Mouse (Mus musculus): ENCODE measurements around the gene Alkbh6. TPM values are rescaled to one million over a fixed set of nuclear protein-coding genes. Genes with fewer than 3 reads are reported as not detected.

Alkbh6 gene
- polyA plus RNA-seq, 2 experiments, result 79.7 to 124 TPM

GRCm38 (mm10) chr7:30334563-30334962 lies 26.0 kb downstream of the Alkbh6 start:
- H3K4me2 ChIP-seq (replicated peaks; ENCODE audit: low read depth, low read length, severe bottlenecking), result no peak overlapping the region
- no peak overlapping the region for H3K27ac ChIP-seq (replicated peaks; ENCODE audit: low read depth, low read length)
- TF ChIP-seq POLR2A (IDR thresholded peaks at IDR 0.05; ENCODE audit: borderline replicate concordance, extremely low read depth, insufficient read depth, insufficient read length), result no peak
- no peak overlapping the region for H3K9ac ChIP-seq (ENCODE audit: low read depth, low read length, severe bottlenecking)
- no peak overlapping the region for H3K4me3 ChIP-seq (replicated peaks; ENCODE audit: low read length)
- no peak for DNase-seq (ENCODE audit: low spot score)
- peaks cover 6% of the 10 kb centered on the region; the same call in 1 of the 2 replicates for H3K27me3 ChIP-seq (ENCODE audit: control insufficient read depth, insufficient read depth, low read length)
- H3K36me3 ChIP-seq (ENCODE audit: control insufficient read depth, insufficient read depth, low read length), result no peaks in the 10 kb centered on the region
- H3K4me1 ChIP-seq (ENCODE audit: control insufficient read depth, insufficient read depth, low read length), result no peaks in the 10 kb centered on the region
- no peaks in the 10 kb centered on the region for H3K9me3 ChIP-seq (ENCODE audit: control insufficient read depth, low read length)
- WGBS, result 48% methylated on average over 5 of the region's 5 CpGs
- no peak for ATAC-seq (ENCODE audit: low FRiP score, low read depth)

GRCm38 (mm10) chr7:30335688-30336087 lies 27.2 kb downstream of the Alkbh6 start:
- ATAC-seq (ENCODE audit: low FRiP score, low read depth) (no peak), DNase-seq (ENCODE audit: low spot score) (no peak)
- Histone ChIP-seq H3K9me3 (ENCODE audit: control insufficient read depth, low read length) (no peaks in the 10 kb centered on the region), H3K4me2 (replicated peaks; ENCODE audit: low read depth, low read length, severe bottlenecking) (no peak overlapping the region), H3K27me3 (ENCODE audit: control insufficient read depth, insufficient read depth, low read length) (peaks cover 6% of the 10 kb centered on the region; the same call in 1 of the 2 replicates), H3K27ac (replicated peaks; ENCODE audit: low read depth, low read length) (no peak overlapping the region), H3K4me3 (replicated peaks; ENCODE audit: low read length) (no peak overlapping the region), H3K4me1 (ENCODE audit: control insufficient read depth, insufficient read depth, low read length) (no peaks in the 10 kb centered on the region), H3K9ac (ENCODE audit: low read depth, low read length, severe bottlenecking) (no peak overlapping the region), H3K36me3 (ENCODE audit: control insufficient read depth, insufficient read depth, low read length) (no peaks in the 10 kb centered on the region)
- TF ChIP-seq POLR2A (IDR thresholded peaks at IDR 0.05; ENCODE audit: borderline replicate concordance, extremely low read depth, insufficient read depth, insufficient read length), result no peak
- WGBS, result 75% methylated on average over 6 of the region's 6 CpGs

- DNase-seq (ENCODE audit: low spot score) (peak; percentile 90), ATAC-seq (ENCODE audit: low FRiP score, low read depth) (no peak)
- Histone ChIP-seq H3K4me2 (replicated peaks; ENCODE audit: low read depth, low read length, severe bottlenecking) (no peak overlapping the region), H3K4me3 (replicated peaks; ENCODE audit: low read length) (no peak overlapping the region), H3K9ac (ENCODE audit: low read depth, low read length, severe bottlenecking) (no peak overlapping the region), H3K27me3 (ENCODE audit: control insufficient read depth, insufficient read depth, low read length) (peaks cover 6% of the 10 kb centered on the region; the same call in 1 of the 2 replicates), H3K9me3 (ENCODE audit: control insufficient read depth, low read length) (no peaks in the 10 kb centered on the region), H3K27ac (replicated peaks; ENCODE audit: low read depth, low read length) (no peak overlapping the region), H3K4me1 (ENCODE audit: control insufficient read depth, insufficient read depth, low read length) (no peaks in the 10 kb centered on the region), H3K36me3 (ENCODE audit: control insufficient read depth, insufficient read depth, low read length) (no peaks in the 10 kb centered on the region)
- WGBS, result 4% methylated on average over 9 of the region's 9 CpGs
- TF ChIP-seq POLR2A (IDR thresholded peaks at IDR 0.05; ENCODE audit: borderline replicate concordance, extremely low read depth, insufficient read depth, insufficient read length), result no peak
Observed at GRCm38 (mm10) chr7:30336384-30336783, 27.9 kb downstream of the Alkbh6 start.

GRCm38 (mm10) chr7:30339432-30340109 lies 31.1 kb downstream of the Alkbh6 start:
- H3K27ac ChIP-seq (replicated peaks; ENCODE audit: low read depth, low read length), result no peak overlapping the region
- no peak for DNase-seq (ENCODE audit: low spot score)
- no peak overlapping the region for H3K4me3 ChIP-seq (replicated peaks; ENCODE audit: low read length)
- H3K9ac ChIP-seq (ENCODE audit: low read depth, low read length, severe bottlenecking), result no peak overlapping the region
- no peaks in the 10 kb centered on the region for H3K36me3 ChIP-seq (ENCODE audit: control insufficient read depth, insufficient read depth, low read length)
- 78% methylated on average over 5 of the region's 5 CpGs for WGBS
- no peaks in the 10 kb centered on the region for H3K4me1 ChIP-seq (ENCODE audit: control insufficient read depth, insufficient read depth, low read length)
- no peak for TF ChIP-seq POLR2A (IDR thresholded peaks at IDR 0.05; ENCODE audit: borderline replicate concordance, extremely low read depth, insufficient read depth, insufficient read length)
- no peak overlapping the region for H3K4me2 ChIP-seq (replicated peaks; ENCODE audit: low read depth, low read length, severe bottlenecking)
- peaks cover 6% of the 10 kb centered on the region; the same call in 1 of the 2 replicates for H3K27me3 ChIP-seq (ENCODE audit: control insufficient read depth, insufficient read depth, low read length)
- no peak for ATAC-seq (ENCODE audit: low FRiP score, low read depth)
- H3K9me3 ChIP-seq (ENCODE audit: control insufficient read depth, low read length), result no peaks in the 10 kb centered on the region

- DNase-seq (ENCODE audit: low spot score), result peak; percentile 90
- 28% methylated on average over 21 of the region's 21 CpGs for WGBS
- ATAC-seq (ENCODE audit: low FRiP score, low read depth), result no peak
- H3K9ac ChIP-seq (ENCODE audit: low read depth, low read length, severe bottlenecking), result no peak overlapping the region
- no peaks in the 10 kb centered on the region for H3K9me3 ChIP-seq (ENCODE audit: control insufficient read depth, low read length)
- no peak overlapping the region for H3K27ac ChIP-seq (replicated peaks; ENCODE audit: low read depth, low read length)
- H3K36me3 ChIP-seq (ENCODE audit: control insufficient read depth, insufficient read depth, low read length), result no peaks in the 10 kb centered on the region
- no peak overlapping the region for H3K4me3 ChIP-seq (replicated peaks; ENCODE audit: low read length)
- H3K4me1 ChIP-seq (ENCODE audit: control insufficient read depth, insufficient read depth, low read length), result no peaks in the 10 kb centered on the region
- H3K4me2 ChIP-seq (replicated peaks; ENCODE audit: low read depth, low read length, severe bottlenecking), result no peak overlapping the region
- TF ChIP-seq POLR2A (IDR thresholded peaks at IDR 0.05; ENCODE audit: borderline replicate concordance, extremely low read depth, insufficient read depth, insufficient read length), result no peak
- peaks cover 19% of the 10 kb centered on the region for H3K27me3 ChIP-seq (ENCODE audit: control insufficient read depth, insufficient read depth, low read length)
Observed at GRCm38 (mm10) chr7:30346635-30347379, 38.3 kb downstream of the Alkbh6 start.
